Mouse (Mus musculus) olfactory bulb, adult 2 months (tissue): Measurements from ENCODE around the gene Enpep.

Source experiments
- CTCF ChIP-seq: fragments of 200-500 bp; IDR thresholded peaks from 2 replicates; pipeline ENCODE4 v1.5.1; 2012; ENCODE audit warnings: low read depth, mild to moderate bottlenecking, low read length, moderate library complexity; ENCODE audit not compliant: insufficient read depth
- POLR2A ChIP-seq: fragments of 200-500 bp; IDR thresholded peaks from 2 replicates; pipeline ENCODE4 v1.6.1; 2012; ENCODE audit warnings: mild to moderate bottlenecking, low read depth, low read length, moderate library complexity; ENCODE audit not compliant: insufficient read depth

GRCm38 (mm10) chr3:129238010-129238409, 94.5 kb downstream of the Enpep start:
- TF ChIP-seq CTCF (no peak), POLR2A (no peak)
